Mouse (Mus musculus): ENCODE measurements around the gene Pdzd2.

GRCm38 (mm10) chr15:12762258-12762913 is 22.7 kb upstream of the Pdzd2 start:
- no peak for TF ChIP-seq TAL1 (IDR thresholded peaks at IDR 0.05; ENCODE audit: low read length)
- TF ChIP-seq GATA1 (IDR thresholded peaks at IDR 0.05; ENCODE audit: low read length), result no peak
